Mouse (Mus musculus) megakaryocyte progenitor cell, adult 5-6 weeks (primary cell): ENCODE data around the gene 4930579F01Rik. TPM values are rescaled to one million over a fixed set of nuclear protein-coding genes. Genes with fewer than 3 reads are reported as not detected.

Experiments used
- ATAC-seq: replicated peaks from 2 replicates; pipeline ENCODE4 v1.8.0; 2016; ENCODE audit warnings: mild to moderate bottlenecking, moderate TSS enrichment, inconsistent platforms; ENCODE audit not compliant: poor library complexity
- total RNA-seq, 2 experiments: library from RNA; stranded (forward) in 1 of 2; stranded (reverse) in 1 of 2; fragments of 157-497, 149-512 nt in 1 of 2; fragments of 200-1000 nt in 1 of 2; gene quantifications; 2 replicates each; pipeline versions ENCODE4 v1.2.3 to v1.2.4; 2015 to 2017

The 4930579F01Rik gene
- total RNA-seq (2015): not detected in 2 replicates
- not detected in 2 replicates for total RNA-seq (2017)

GRCm38 (mm10) chr3:138193683-138194302 is at the start of gene 4930579F01Rik:
TSS of gene 4930579F01Rik (minus strand) at chr3:138193825.
- no peak for ATAC-seq

GRCm38 (mm10) chr3:138242933-138243332 is 49.3 kb upstream of the 4930579F01Rik start:
- no peak for ATAC-seq

GRCm38 (mm10) chr3:138242021-138242726 is 48.5 kb upstream of the 4930579F01Rik start:
- no peak for ATAC-seq

GRCm38 (mm10) chr3:138241371-138241770 is 47.7 kb upstream of the 4930579F01Rik start:
- ATAC-seq: no peak

- peak; percentile 5; the same call in 1 of the 2 replicates for ATAC-seq
Measured at GRCm38 (mm10) chr3:138240942-138241341, 47.3 kb upstream of the 4930579F01Rik start.

- peak; percentile 56 for ATAC-seq
Measured at GRCm38 (mm10) chr3:138240411-138240810, 46.8 kb upstream of the 4930579F01Rik start.

- no peak for ATAC-seq
Measured at GRCm38 (mm10) chr3:138239461-138239860, 45.8 kb upstream of the 4930579F01Rik start.

- no peak for ATAC-seq
Measured at GRCm38 (mm10) chr3:138238046-138238445, 44.4 kb upstream of the 4930579F01Rik start.

GRCm38 (mm10) chr3:138236546-138237163 is 43.0 kb upstream of the 4930579F01Rik start:
- no peak for ATAC-seq

GRCm38 (mm10) chr3:138231531-138231930 is 37.9 kb upstream of the 4930579F01Rik start:
- ATAC-seq: no peak

- ATAC-seq: no peak
Measured at GRCm38 (mm10) chr3:138230266-138230665, 36.6 kb upstream of the 4930579F01Rik start.

GRCm38 (mm10) chr3:138229448-138229847 is 35.8 kb upstream of the 4930579F01Rik start:
- no peak for ATAC-seq

GRCm38 (mm10) chr3:138227782-138228181 is 34.2 kb upstream of the 4930579F01Rik start:
- no peak for ATAC-seq

GRCm38 (mm10) chr3:138227082-138227481 is 33.5 kb upstream of the 4930579F01Rik start:
- no peak for ATAC-seq

GRCm38 (mm10) chr3:138226476-138226875 is 32.9 kb upstream of the 4930579F01Rik start:
- ATAC-seq: no peak

- no peak for ATAC-seq
Measured at GRCm38 (mm10) chr3:138225853-138226252, 32.2 kb upstream of the 4930579F01Rik start.

GRCm38 (mm10) chr3:138225331-138225730 is 31.7 kb upstream of the 4930579F01Rik start:
- ATAC-seq: no peak

- ATAC-seq: no peak
Measured at GRCm38 (mm10) chr3:138224363-138224954, 30.8 kb upstream of the 4930579F01Rik start.

GRCm38 (mm10) chr3:138222952-138223351 is 29.3 kb upstream of the 4930579F01Rik start:
- peak; percentile 99 for ATAC-seq

- ATAC-seq: no peak
Measured at GRCm38 (mm10) chr3:138222511-138222910, 28.9 kb upstream of the 4930579F01Rik start.

GRCm38 (mm10) chr3:138221116-138221515 is 27.5 kb upstream of the 4930579F01Rik start:
- no peak for ATAC-seq
